Mouse (Mus musculus) urinary bladder, adult 2 months (tissue): ENCODE measurements around the gene Rbm43. TPM values are rescaled to one million over a fixed set of nuclear protein-coding genes. Genes with fewer than 3 reads are reported as not detected.
A peak's percentile ranks its signal among the peaks of the same experiment; 100 is the strongest.

Experiments
- DNase-seq: peaks from one replicate; pipeline ENCODE4 v3.0.0; 2022; ENCODE audit warnings: low spot score
- polyA plus RNA-seq: library from polyadenylated mRNA; depleted of rRNA; stranded (reverse); fragments of >200 nt; gene quantifications from 2 replicates; pipeline ENCODE4 v1.2.3, GENCODE M21; 2012; rRNA removed

The Rbm43 gene
- polyA plus RNA-seq = 16.3 and 17.5 TPM in 2 replicates

DNA sequence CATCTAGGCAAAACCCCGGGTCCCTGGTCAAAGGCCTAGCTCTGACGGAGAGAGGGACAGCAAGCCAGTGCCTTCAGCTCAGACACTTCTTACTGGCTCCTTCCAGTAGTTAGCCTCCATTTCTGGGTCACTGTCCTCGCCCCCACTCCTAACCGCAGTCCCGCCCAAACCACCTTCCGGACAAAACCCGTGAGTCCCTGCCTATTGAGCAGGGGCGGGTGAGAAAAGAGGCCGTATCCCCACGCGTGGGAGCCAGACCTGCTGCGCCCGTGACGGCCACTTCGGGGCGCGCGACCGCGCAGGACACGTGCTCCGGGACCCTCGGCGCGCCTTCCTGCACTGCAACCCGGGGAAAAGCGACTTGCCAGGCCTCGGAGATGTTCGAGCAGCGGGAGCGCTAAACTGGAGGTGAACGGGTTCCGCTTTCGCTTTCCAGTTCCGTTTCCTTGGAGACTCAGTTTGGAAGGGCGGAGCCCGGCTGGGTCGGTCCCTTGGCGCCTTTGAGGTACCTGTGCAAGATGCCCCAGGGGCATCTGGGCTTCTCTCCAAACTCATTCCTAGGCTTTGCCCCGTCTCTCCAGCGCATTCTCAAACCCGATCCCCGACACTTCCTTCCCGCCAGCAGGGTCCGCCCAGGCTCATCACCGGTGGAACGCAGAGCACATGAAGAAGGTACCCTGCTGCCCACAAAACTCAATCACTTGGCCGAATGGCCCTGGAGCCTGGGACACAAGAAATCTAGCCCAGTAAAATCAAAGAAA, at the start of gene Rbm43:
TSS of gene Rbm43 (minus strand) at position 590 of the 761 bp plus-strand sequence.
- peak; percentile 60 for DNase-seq

DNA sequence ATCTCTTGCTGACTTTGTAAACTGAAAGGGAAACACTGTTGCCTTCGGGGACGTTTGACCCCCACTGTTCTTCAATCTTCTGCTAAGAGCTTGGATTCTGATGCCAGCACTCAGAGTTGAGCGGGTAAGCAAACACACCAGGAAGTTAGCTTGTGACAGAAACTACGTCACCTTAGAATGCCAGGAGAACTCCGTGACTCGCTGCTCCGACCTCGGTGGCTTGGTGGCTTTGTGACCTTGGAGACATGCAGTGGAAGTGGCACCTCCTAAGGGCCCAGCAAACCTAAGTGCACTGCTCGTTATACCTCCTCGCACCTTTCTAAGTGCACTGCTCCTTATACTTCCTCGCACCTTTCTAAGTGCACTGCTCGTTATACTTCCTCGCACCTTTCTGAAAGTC, 47.3 kb upstream of the Rbm43 start:
- DNase-seq = no peak

DNA sequence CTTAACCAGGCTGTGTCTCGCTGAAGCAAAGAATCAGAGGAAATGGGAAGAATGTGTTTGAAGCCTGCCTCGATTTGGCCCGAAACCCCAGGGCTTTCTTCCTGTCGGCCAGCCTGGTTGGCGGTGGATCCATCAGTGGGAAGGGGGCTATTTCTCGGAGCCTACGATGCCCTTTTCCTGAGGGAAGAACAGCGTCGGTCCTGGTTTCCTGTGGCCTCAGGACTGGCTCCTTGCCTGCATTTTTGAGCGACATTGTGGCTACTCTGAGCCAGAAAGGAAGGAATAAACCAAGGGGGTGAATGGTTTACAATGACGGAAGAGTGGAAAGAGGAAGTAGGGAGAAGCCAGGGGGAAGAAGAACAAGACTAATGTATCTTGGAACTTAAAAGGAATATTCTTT, 46.7 kb upstream of the Rbm43 start:
- no peak for DNase-seq

DNA sequence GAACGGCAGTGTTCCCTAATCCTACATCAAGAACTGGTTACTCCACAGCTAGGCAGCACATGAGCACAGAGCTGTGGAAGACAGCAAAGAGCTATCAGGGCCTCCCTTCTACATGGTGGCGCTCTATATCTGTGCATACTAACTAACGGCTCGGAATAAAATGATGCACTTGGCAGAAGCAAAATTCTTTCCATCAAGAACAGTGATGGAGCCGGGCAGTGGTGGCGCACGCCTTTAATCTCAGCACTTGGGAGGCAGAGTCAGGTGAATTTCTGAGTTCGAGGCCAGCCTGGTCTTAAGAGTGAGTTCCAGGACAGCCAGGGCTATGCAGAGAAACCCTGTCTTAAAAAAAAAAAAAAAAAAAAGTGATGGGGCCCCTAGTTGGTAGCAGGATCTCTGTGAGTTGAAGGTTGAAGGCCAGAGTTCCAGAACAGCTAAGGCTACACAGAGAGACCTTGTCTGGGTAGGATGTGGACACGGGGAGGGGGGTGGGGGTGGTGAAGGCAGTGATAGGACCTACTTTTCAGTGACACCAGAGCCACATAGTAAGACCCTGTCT, 38.5 kb upstream of the Rbm43 start, which contains the start of gene Nmi:
TSS of gene Nmi (minus strand) at position 85 of the 559 bp plus-strand sequence.
- DNase-seq = no peak

DNA sequence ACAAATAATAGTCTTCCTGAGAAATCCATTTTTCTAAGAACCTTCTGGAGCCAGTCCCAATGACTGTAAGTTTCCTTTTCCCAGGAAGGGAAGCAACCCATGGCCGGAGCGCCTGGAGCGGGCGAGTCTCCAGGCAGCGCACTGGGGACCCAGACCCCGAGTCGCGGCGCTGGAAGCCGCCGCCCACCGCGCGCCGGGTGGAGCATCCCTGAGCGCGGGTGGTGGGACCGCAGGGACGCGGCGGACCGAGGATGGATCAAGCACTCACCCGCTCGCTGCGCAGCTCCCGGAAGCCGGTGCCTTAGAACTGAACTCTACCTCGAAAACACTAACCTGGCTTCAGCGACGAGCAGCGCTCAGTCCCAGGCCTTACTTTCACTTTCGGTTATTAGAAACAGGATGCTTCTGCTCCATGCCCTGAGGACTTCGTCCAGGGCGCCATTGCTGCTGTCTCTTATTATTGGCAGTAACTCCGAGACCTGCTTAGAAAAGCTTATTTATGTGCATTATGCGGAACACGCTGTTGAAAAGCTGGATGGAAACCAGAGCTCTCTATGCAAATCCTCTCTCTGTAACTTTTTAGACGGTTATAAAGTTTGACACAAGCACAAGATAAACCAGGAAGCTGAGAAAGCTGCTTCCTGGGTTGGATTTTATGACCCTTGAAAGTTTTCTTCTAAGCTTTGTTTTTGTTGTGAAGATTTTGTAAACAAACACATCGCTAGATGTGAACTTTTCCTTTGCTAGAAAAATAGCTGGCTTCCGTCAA, 37.9 kb upstream of the Rbm43 start:
- peak; percentile 48 for DNase-seq

DNA sequence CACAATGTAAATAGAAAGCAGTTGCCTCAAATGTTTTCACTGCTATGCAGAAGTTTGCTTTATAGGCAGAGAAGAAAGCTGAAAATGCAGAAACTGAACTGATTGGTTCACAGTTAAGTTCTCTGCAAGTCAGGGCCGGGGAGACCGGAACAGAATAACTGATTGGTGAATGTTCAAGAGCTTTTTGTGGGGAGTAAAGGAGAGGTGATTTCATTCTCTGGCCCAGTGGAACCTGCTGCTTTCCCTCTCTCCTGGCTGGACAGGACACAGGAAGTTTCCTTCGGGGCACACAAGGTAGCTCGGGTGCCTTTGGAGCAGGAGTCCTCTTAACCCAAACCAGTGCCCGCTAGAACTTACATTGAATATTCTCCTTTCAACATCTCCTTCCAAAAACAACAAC, 37.2 kb upstream of the Rbm43 start:
- no peak for DNase-seq

DNA sequence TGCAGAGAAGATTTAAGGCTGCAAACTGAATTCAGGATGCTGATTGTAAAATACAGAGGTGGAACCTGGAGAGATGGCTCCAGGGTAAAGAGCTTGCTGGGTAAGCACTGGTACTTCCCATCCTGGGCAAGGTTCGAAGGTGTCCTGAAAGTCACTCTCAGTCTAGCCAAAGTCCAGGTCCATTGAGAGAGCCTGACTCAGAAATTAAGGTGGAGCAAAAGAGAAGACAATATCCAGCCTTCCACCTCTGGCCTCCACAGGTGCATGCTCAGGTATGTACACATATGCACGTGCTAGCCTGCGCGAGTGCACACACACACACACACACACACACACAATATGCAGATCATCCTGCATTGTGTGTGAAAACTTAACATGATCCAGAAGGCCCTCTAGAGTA, 35.9 kb upstream of the Rbm43 start:
- DNase-seq = no peak

DNA sequence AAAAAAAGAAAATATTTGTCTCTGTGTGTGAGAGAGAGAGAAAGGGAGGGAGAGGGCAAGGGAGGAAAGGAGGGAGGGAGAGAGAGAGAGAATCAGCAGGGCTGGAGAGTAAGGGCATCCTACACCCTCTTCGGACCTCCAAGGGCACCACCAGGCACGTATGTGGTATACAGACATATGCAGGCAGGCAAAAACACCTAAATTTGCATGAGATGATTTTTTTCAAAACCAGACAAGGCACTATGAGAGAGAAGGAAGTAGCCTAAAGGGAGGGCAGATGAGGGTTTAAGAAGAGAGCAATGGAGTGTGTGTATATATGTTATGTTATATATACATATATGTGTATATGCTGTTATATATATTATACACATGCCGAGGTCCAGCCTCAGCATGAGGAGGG, 32.3 kb upstream of the Rbm43 start:
- DNase-seq = no peak

DNA sequence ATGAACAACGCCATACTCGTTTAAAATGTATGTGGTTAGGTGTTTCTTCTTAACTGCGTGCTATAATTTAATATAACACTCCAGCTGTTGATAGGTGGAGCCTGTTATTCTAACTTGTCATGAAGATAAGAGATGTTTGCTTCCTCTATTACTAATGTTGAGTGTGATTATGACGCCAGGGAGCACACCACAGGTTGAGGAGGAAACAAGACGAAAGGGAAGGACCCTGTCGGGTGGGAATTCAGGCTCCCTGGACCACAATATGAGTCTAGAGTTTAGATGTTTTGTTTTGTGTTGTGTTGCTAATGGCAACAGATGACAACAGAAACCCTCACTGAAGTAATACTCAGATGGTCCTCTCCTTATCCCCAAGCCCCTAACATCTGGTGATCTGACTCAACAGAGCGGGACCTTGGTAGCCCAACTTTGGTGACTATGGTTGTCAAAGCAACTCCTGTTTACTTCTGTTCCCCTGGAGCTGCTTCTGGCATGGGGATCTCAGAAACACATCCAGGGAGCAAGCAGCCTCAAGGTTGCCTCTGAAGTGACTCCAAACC, 18.8 kb upstream of the Rbm43 start:
- no peak for DNase-seq

DNA sequence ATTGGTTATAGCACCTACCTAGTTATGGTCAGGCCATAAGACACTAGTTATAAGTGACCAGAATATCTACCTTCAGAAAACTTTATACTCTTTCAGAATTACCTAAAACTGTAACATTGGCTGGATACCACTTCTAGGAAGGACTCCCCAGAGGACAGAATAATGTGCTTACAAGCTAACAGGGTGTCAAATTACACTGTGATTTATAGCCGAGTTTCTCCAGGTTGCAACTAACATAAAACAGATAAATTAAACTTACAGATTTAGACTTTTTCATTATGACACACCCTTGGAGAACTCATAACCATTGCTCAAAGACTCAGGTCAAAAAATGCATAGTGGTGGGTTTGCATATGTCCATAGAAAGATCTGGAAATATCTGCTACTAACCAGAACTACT, 15.9 kb upstream of the Rbm43 start:
- DNase-seq = no peak

DNA sequence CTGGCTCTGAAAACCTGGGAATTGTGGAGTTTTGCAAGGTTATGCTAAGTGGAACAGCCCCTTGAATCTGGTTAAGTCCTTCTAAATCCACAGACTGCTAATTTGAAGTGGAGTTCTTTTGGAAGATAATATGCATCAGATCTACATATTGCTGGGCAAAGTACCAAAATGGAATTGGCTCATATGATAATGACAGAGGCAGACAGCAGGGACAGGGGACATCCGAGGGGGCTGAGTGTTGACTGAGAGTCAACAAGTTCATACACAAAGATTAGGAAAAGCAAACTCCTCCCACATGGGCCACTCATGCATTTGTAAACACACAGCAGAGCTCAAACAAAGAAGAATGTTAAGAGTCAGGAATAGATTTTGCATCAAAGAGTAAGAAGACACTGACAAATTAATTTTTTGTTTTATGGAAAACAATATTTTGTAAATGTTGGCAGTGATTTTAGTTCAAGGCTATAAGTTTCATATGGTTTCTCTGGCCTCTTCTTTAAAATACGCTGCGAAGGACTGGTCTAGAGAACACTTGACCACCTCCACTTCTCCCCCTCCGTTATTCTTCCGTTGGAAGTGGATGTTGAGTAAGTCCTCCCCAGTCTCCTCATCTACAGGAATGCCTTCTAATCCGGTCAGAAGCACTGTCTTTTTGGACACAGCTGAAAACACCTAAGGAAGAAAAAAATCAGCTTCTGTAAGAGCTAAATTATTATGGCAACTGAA, 13.3 kb upstream of the Rbm43 start:
- DNase-seq = no peak

DNA sequence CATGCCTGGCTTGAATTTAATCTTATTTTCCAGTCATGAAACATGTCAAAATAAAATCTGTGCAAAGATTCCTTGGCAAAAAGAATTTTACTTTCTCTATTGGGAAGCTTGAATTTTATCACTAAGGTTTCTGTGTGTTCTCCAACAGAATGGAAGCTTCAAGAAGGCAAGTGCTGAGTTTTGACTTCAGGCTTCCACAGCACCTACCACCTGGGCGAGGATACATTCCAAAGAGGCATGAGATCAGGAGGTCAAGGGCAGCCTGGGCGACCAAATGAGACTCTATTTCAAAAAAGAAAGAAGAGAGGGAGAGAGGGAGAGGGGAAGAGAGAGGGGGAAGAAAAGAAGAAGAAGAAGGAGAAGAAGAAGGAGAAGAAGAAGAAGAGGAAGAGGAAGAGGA, 10.8 kb upstream of the Rbm43 start:
- DNase-seq = no peak

DNA sequence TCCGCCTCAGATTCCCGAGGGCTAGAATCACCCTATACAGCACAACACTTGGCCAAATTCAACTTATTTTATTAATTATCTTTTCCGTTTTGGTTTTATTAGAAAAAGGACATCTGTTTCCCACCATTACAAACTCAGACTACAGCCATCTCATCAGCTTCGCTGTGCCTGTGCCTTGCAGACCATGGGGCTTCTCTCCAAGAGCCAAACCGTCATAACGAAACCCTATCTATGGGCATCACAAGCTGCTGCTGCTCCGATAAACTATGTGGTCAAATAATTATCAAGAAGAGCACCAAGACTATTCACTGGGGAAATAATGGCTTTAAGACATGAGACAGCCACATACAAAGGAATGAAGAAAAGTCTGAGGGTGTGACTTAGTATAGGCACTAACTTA, 6.9 kb upstream of the Rbm43 start:
- no peak for DNase-seq

DNA sequence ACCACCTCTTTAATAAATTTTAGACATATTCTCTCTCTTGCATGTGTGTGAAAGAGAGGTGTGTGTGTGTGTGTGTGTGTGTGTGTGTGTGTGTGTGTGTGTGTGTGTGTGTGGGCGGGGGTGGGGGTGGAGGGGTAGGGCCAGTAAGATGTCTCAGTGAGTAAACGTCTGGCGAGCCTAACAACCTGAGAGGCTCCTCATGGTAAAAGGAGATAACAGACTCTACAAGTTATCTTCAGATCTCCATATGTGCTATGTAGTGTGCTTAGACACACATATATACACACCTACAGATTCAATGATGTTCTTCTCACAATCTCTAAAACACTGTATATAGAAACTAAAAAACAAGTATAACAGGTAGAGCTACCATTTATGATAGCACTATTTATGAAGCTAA, 3.8 kb upstream of the Rbm43 start:
- DNase-seq = no peak

DNA sequence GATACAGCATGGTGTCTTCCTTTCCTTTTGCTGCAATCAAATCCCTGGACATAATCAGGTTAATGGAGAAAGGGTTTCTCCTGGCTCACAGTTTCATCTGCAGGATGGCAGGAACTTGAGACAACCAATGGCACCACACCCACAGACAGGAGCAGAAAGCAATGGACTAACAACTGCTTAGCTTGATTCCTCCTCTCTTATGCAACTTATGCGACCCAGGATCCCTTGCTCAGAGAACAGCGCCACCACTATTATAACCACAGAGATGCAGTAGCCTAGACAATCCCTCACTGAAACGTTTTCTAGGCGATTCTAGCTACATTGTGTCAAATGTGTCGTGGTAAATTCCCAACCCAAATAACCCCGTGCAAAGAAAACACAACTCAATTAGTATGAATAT, 2.0 kb upstream of the Rbm43 start:
- DNase-seq = no peak

DNA sequence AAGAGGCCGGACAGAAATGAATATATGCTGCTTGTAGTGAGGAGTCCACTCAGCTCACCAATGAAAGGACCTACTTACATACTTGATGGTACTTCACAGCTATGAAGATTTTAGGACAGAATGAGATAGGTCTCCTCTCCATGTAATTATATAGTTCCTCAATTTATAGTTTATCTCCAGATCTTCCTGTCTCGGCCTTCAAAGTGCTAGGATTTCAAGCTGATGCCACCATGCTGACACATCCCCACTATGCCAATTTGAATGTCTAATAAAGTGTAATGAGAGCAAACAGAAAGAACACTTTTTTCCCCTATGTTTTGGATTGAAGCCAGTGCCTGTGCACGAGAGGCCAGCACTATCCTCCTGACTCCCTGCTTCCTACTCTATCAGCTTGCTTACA, 1.6 kb upstream of the Rbm43 start:
- DNase-seq = no peak

DNA sequence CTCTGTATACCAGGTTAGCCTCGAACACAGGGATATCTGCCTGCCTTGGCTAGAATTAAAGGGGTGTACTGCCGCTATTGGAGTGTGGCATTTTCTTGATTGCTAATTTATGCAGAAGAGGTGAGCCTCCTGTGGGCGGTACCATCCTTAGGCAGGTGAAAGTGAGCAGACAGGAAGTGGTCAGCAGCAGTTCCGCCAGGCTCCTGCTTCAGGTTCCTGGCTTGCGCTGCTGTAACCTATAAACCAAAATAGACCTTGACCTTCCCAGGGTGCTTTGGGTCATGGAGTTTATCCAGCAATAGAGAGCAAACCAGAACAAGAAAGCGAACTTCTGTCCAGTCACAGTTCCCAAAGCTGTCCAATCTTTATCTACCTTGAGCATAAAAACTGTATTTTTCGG, 958 bp upstream of the Rbm43 start:
- no peak for DNase-seq

DNA sequence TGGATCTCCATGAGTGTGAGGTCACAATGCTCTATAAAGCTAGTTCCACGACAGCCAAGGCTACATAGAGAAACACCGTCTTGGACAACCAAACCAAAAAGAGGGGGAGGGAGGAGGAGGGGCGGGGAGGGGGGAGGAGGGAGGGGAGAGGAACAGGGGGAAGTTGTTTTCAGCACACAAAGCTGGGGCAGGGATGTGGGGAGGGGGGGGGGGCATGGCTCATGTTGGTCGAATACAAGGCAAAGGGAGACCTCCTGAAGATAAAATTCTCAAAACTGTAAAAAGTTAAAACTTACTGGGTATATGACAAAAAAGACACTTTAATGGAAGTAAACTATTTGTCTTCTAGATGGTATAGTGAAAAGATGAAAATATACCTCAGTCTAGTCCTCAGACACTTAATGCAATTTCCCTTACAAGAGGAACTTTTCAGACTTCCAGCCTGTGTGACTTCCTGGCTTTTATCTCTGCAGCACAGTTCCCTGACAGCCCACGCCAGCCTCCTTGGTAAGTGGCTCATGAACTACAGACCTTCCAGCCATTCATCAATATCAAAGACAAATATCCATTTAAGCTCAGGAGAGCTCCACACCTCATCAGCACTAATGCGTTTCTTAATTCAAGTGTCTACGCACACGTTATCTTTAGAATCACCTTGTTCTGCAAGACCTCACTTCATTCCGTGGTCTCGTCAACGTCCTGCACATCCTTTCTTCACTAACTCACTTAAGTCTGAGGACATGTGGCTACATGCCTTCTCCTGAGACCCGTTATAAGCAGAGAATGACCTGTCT, 1.4 kb downstream of the Rbm43 start:
- no peak for DNase-seq

DNA sequence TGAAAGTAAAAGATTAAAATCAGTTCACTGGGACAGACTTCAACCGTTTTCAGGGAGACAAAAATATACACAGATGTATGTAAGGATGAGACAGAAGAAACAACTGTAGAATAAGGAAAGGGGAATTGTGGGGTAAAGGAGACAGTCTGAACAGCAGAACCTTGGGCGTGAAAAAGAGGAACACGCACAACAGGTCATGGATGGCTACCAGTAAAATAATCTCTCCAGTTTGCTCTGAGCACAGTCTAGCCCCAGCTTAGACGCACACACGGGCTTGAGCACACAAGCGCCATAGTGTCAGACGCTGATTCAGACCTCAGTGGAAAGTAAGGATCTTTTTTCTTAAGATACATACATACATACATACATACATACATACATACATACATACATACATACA, 3.7 kb downstream of the Rbm43 start:
- no peak for DNase-seq

DNA sequence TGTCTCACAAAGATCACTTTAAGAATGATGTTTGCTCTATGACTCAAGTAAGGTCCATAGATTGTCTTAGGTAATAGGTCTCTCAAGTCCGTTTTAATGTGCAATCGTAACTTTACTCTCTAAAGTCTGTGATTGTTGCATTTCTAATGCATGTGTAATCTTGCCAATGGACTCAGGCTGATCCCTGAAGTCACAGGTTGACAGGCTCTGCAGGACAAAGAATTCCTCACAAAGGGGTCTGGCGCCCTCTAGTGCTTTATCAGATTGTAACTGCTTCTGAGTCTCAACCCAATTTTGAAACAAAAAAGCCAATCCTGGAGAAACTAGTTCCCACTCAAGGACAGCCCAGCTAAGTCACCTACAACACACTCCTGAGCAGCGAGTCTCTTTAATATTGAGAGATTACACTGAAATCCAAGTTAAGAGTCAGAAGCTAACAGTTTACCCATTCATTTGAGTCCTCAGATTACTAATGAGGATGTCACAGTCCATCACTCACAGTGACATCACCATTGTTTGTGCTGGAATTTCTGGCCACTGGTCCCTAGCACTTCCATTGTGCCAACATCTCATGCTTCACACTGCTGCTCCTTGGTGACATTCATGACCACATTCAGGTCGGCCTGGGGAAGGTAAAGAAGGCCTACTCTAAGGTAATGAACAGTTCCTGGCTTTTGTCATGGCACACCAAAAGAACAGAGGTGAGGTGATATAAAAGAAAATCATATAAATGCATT, 19.9 kb downstream of the Rbm43 start:
- no peak for DNase-seq
